Mouse (Mus musculus): ENCODE measurements around the gene Nrf1. TPM values are rescaled to one million over a fixed set of nuclear protein-coding genes. Genes with fewer than 3 reads are reported as not detected.

Gene Nrf1
- polyA plus RNA-seq, 1 experiment from 2014 or later = 70.1 TPM

- Histone ChIP-seq H3K4me3 (ENCODE audit: low read length) (no peak overlapping the region), H3K27ac (ENCODE audit: low read depth, low read length) (no peak overlapping the region), H3K9ac (ENCODE audit: low read depth, low read length) (no peak overlapping the region), H3K9me3 (ENCODE audit: control insufficient read depth, low read length) (no peaks in the 10 kb centered on the region), H3K4me2 (replicated peaks; ENCODE audit: low read depth, low read length) (no peak overlapping the region), H3K36me3 (ENCODE audit: control insufficient read depth, insufficient read depth, low read length) (no peaks in the 10 kb centered on the region), H3K27me3 (ENCODE audit: control insufficient read depth, insufficient read depth, low read length) (no peaks in the 10 kb centered on the region), H3K4me1 (ENCODE audit: control insufficient read depth, insufficient read depth, low read length) (no peaks in the 10 kb centered on the region)
- no peak for ATAC-seq (ENCODE audit: low FRiP score, low TSS enrichment)
- 100% methylated on average over 2 of the region's 2 CpGs for WGBS
These were observed 14.8 kb downstream of the Nrf1 start for GRCm38 (mm10) chr6:30062544-30062943.

- H3K4me2 ChIP-seq (replicated peaks; ENCODE audit: low read depth, low read length) = no peak overlapping the region
- no peaks in the 10 kb centered on the region for H3K4me1 ChIP-seq (ENCODE audit: control insufficient read depth, insufficient read depth, low read length)
- WGBS = 86% methylated on average over 2 of the region's 2 CpGs
- H3K27ac ChIP-seq (ENCODE audit: low read depth, low read length) = no peak overlapping the region
- no peaks in the 10 kb centered on the region for H3K9me3 ChIP-seq (ENCODE audit: control insufficient read depth, low read length)
- no peak for ATAC-seq (ENCODE audit: low FRiP score, low TSS enrichment)
- H3K36me3 ChIP-seq (ENCODE audit: control insufficient read depth, insufficient read depth, low read length) = no peaks in the 10 kb centered on the region
- H3K4me3 ChIP-seq (ENCODE audit: low read length) = no peak overlapping the region
- no peaks in the 10 kb centered on the region for H3K27me3 ChIP-seq (ENCODE audit: control insufficient read depth, insufficient read depth, low read length)
- no peak overlapping the region for H3K9ac ChIP-seq (ENCODE audit: low read depth, low read length)
These were observed 17.6 kb downstream of the Nrf1 start for GRCm38 (mm10) chr6:30065369-30065768.

GRCm38 (mm10) chr6:30066746-30067145 lies 19.0 kb downstream of the Nrf1 start:
- no peak overlapping the region for H3K4me2 ChIP-seq (replicated peaks; ENCODE audit: low read depth, low read length)
- no peak for ATAC-seq (ENCODE audit: low FRiP score, low TSS enrichment)
- H3K4me3 ChIP-seq (ENCODE audit: low read length) = no peak overlapping the region

GRCm38 (mm10) chr6:30072476-30072875 lies 24.7 kb downstream of the Nrf1 start:
- Histone ChIP-seq H3K36me3 (ENCODE audit: control insufficient read depth, insufficient read depth, low read length) (no peaks in the 10 kb centered on the region), H3K9ac (ENCODE audit: low read depth, low read length) (no peak overlapping the region), H3K4me2 (replicated peaks; ENCODE audit: low read depth, low read length) (no peak overlapping the region), H3K9me3 (ENCODE audit: control insufficient read depth, low read length) (no peaks in the 10 kb centered on the region), H3K27me3 (ENCODE audit: control insufficient read depth, insufficient read depth, low read length) (no peaks in the 10 kb centered on the region), H3K4me1 (ENCODE audit: control insufficient read depth, insufficient read depth, low read length) (no peaks in the 10 kb centered on the region; the same call in 1 of the 2 replicates), H3K27ac (ENCODE audit: low read depth, low read length) (no peak overlapping the region), H3K4me3 (ENCODE audit: low read length) (no peak overlapping the region)
- 84% methylated on average over 3 of the region's 3 CpGs for WGBS
- ATAC-seq (ENCODE audit: low FRiP score, low TSS enrichment) = no peak

More at GRCm38 (mm10) chr6:30066746-30067145, 19.0 kb downstream of the Nrf1 start:
- no peak overlapping the region for H3K9ac ChIP-seq (ENCODE audit: low read depth, low read length)
- 95% methylated on average over 2 of the region's 2 CpGs for WGBS
- H3K36me3 ChIP-seq (ENCODE audit: control insufficient read depth, insufficient read depth, low read length) = no peaks in the 10 kb centered on the region
- H3K9me3 ChIP-seq (ENCODE audit: control insufficient read depth, low read length) = no peaks in the 10 kb centered on the region
- H3K27ac ChIP-seq (ENCODE audit: low read depth, low read length) = no peak overlapping the region
- H3K4me1 ChIP-seq (ENCODE audit: control insufficient read depth, insufficient read depth, low read length) = no peaks in the 10 kb centered on the region
- no peaks in the 10 kb centered on the region for H3K27me3 ChIP-seq (ENCODE audit: control insufficient read depth, insufficient read depth, low read length)

- H3K9me3 ChIP-seq (ENCODE audit: control insufficient read depth, low read length) = no peaks in the 10 kb centered on the region
- H3K27me3 ChIP-seq (ENCODE audit: control insufficient read depth, insufficient read depth, low read length) = no peaks in the 10 kb centered on the region
- no peaks in the 10 kb centered on the region; the same call in 1 of the 2 replicates for H3K4me1 ChIP-seq (ENCODE audit: control insufficient read depth, insufficient read depth, low read length)
- no peak overlapping the region for H3K9ac ChIP-seq (ENCODE audit: low read depth, low read length)
- no peaks in the 10 kb centered on the region for H3K36me3 ChIP-seq (ENCODE audit: control insufficient read depth, insufficient read depth, low read length)
- no peak for ATAC-seq (ENCODE audit: low FRiP score, low TSS enrichment)
- WGBS = 79% methylated on average over 4 of the region's 4 CpGs
- H3K4me2 ChIP-seq (replicated peaks; ENCODE audit: low read depth, low read length) = no peak overlapping the region
- no peak overlapping the region for H3K27ac ChIP-seq (ENCODE audit: low read depth, low read length)
- no peak overlapping the region for H3K4me3 ChIP-seq (ENCODE audit: low read length)
These were observed 31.2 kb downstream of the Nrf1 start for GRCm38 (mm10) chr6:30078938-30079529.

- H3K4me3 ChIP-seq (ENCODE audit: low read length) = no peak overlapping the region
- H3K4me1 ChIP-seq (ENCODE audit: control insufficient read depth, insufficient read depth, low read length) = no peaks in the 10 kb centered on the region
- no peak overlapping the region for H3K27ac ChIP-seq (ENCODE audit: low read depth, low read length)
- no peaks in the 10 kb centered on the region for H3K27me3 ChIP-seq (ENCODE audit: control insufficient read depth, insufficient read depth, low read length)
- no peaks in the 10 kb centered on the region for H3K9me3 ChIP-seq (ENCODE audit: control insufficient read depth, low read length)
- H3K9ac ChIP-seq (ENCODE audit: low read depth, low read length) = no peak overlapping the region
- H3K4me2 ChIP-seq (replicated peaks; ENCODE audit: low read depth, low read length) = no peak overlapping the region
- 78% methylated on average over 3 of the region's 3 CpGs for WGBS
- ATAC-seq (ENCODE audit: low FRiP score, low TSS enrichment) = no peak
- H3K36me3 ChIP-seq (ENCODE audit: control insufficient read depth, insufficient read depth, low read length) = no peaks in the 10 kb centered on the region
These were observed 33.6 kb downstream of the Nrf1 start for GRCm38 (mm10) chr6:30081339-30081738.

- Histone ChIP-seq H3K9me3 (ENCODE audit: control insufficient read depth, low read length) (no peaks in the 10 kb centered on the region), H3K4me1 (ENCODE audit: control insufficient read depth, insufficient read depth, low read length) (no peaks in the 10 kb centered on the region), H3K4me2 (replicated peaks; ENCODE audit: low read depth, low read length) (no peak overlapping the region), H3K4me3 (ENCODE audit: low read length) (no peak overlapping the region), H3K36me3 (ENCODE audit: control insufficient read depth, insufficient read depth, low read length) (no peaks in the 10 kb centered on the region), H3K27me3 (ENCODE audit: control insufficient read depth, insufficient read depth, low read length) (no peaks in the 10 kb centered on the region), H3K9ac (ENCODE audit: low read depth, low read length) (no peak overlapping the region), H3K27ac (ENCODE audit: low read depth, low read length) (no peak overlapping the region)
- no peak for ATAC-seq (ENCODE audit: low FRiP score, low TSS enrichment)
- WGBS = 97% methylated on average over 1 of the region's 1 CpGs
These were observed 35.5 kb downstream of the Nrf1 start for GRCm38 (mm10) chr6:30083307-30083706.

GRCm38 (mm10) chr6:30085351-30085750 lies 37.6 kb downstream of the Nrf1 start:
- no peak for ATAC-seq (ENCODE audit: low FRiP score, low TSS enrichment)
- Histone ChIP-seq H3K4me3 (ENCODE audit: low read length) (no peak overlapping the region), H3K27me3 (ENCODE audit: control insufficient read depth, insufficient read depth, low read length) (no peaks in the 10 kb centered on the region), H3K4me1 (ENCODE audit: control insufficient read depth, insufficient read depth, low read length) (no peaks in the 10 kb centered on the region), H3K27ac (ENCODE audit: low read depth, low read length) (no peak overlapping the region), H3K4me2 (replicated peaks; ENCODE audit: low read depth, low read length) (no peak overlapping the region), H3K9ac (ENCODE audit: low read depth, low read length) (no peak overlapping the region), H3K9me3 (ENCODE audit: control insufficient read depth, low read length) (no peaks in the 10 kb centered on the region), H3K36me3 (ENCODE audit: control insufficient read depth, insufficient read depth, low read length) (peaks cover 9% of the 10 kb centered on the region)
- WGBS = 66% methylated on average over 2 of the region's 2 CpGs

- H3K9ac ChIP-seq (ENCODE audit: low read depth, low read length) = no peak overlapping the region
- no peaks in the 10 kb centered on the region for H3K27me3 ChIP-seq (ENCODE audit: control insufficient read depth, insufficient read depth, low read length)
- no peaks in the 10 kb centered on the region for H3K4me1 ChIP-seq (ENCODE audit: control insufficient read depth, insufficient read depth, low read length)
- H3K36me3 ChIP-seq (ENCODE audit: control insufficient read depth, insufficient read depth, low read length) = peaks cover 40% of the 10 kb centered on the region
- 81% methylated on average over 4 of the region's 4 CpGs for WGBS
- H3K27ac ChIP-seq (ENCODE audit: low read depth, low read length) = no peak overlapping the region
- no peaks in the 10 kb centered on the region for H3K9me3 ChIP-seq (ENCODE audit: control insufficient read depth, low read length)
- ATAC-seq (ENCODE audit: low FRiP score, low TSS enrichment) = no peak
- H3K4me3 ChIP-seq (ENCODE audit: low read length) = no peak overlapping the region
- no peak overlapping the region for H3K4me2 ChIP-seq (replicated peaks; ENCODE audit: low read depth, low read length)
These were observed 43.4 kb downstream of the Nrf1 start for GRCm38 (mm10) chr6:30091221-30091620.
